Mouse (Mus musculus): ENCODE results near the gene Hpcal4. TPM values are rescaled to one million over a fixed set of nuclear protein-coding genes. Genes with fewer than 3 reads are reported as not detected.

Hpcal4 gene
- total RNA-seq, 2 experiments from 2014 or later, result 69.1 to 73.9 TPM

GRCm38 (mm10) chr4:123236431-123237031, 53.5 kb downstream of the Hpcal4 start:
- intact Hi-C loops (cut with DNase I), result no loop called here
- no peak for DNase-seq

GRCm38 (mm10) chr4:123237386-123238266, 54.6 kb downstream of the Hpcal4 start:
- DNase-seq, result no peak
- intact Hi-C loops (cut with DNase I), result no loop called here

- intact Hi-C loops (cut with DNase I), result no loop called here
- DNase-seq, result peak; percentile 29
These were observed 56.6 kb downstream of the Hpcal4 start for GRCm38 (mm10) chr4:123239361-123240203.

Other genes with a start within 250 kb of the Hpcal4 start
- 10 to 100 TPM; 35.4 TPM for gene Mfsd2a, start 222.0 kb upstream of the Hpcal4 start, total RNA-seq (2021)
- gene Mycl, start 187.6 kb upstream of the Hpcal4 start, total RNA-seq (2021), result 10 to 100 TPM; 60.5 to 66.1 TPM
- gene Trit1, start 166.6 kb upstream of the Hpcal4 start, total RNA-seq (2021), result 10 to 100 TPM; 29.9 to 30.5 TPM
- under 1 TPM; 0.34 to 0.82 TPM for gene Bmp8b, start 78.1 kb upstream of the Hpcal4 start, total RNA-seq (2021)
- under 1 TPM in 1 of 2 experiments, not detected in 1; 0.77 TPM for gene Oxct2b, start 67.0 kb upstream of the Hpcal4 start, total RNA-seq (2021)
- gene Ppie, start 43.3 kb upstream of the Hpcal4 start, total RNA-seq (2021), result 10 to 100 TPM; 30.3 to 31.5 TPM
- gene Nt5c1a, start 18.3 kb downstream of the Hpcal4 start, total RNA-seq (2021), result 1 to 10 TPM; 3.6 to 4.9 TPM
- 1 to 10 TPM; 5.9 to 6.6 TPM for gene Heyl, start 50.3 kb downstream of the Hpcal4 start, total RNA-seq (2021)
- 10 to 100 TPM; 62.6 to 65.5 TPM for gene Pabpc4, start 79.1 kb downstream of the Hpcal4 start, total RNA-seq (2021)
- gene Oxct2a, start 140.4 kb downstream of the Hpcal4 start, total RNA-seq (2021), result under 1 TPM in 1 of 2 experiments, not detected in 1; 0.22 TPM
- gene Bmp8a, start 160.0 kb downstream of the Hpcal4 start, total RNA-seq (2021), result under 1 TPM in 1 of 2 experiments, not detected in 1; 0.20 TPM